1 mouse cellular context compared by ENCODE assay signal in the genomic region with DNA sequence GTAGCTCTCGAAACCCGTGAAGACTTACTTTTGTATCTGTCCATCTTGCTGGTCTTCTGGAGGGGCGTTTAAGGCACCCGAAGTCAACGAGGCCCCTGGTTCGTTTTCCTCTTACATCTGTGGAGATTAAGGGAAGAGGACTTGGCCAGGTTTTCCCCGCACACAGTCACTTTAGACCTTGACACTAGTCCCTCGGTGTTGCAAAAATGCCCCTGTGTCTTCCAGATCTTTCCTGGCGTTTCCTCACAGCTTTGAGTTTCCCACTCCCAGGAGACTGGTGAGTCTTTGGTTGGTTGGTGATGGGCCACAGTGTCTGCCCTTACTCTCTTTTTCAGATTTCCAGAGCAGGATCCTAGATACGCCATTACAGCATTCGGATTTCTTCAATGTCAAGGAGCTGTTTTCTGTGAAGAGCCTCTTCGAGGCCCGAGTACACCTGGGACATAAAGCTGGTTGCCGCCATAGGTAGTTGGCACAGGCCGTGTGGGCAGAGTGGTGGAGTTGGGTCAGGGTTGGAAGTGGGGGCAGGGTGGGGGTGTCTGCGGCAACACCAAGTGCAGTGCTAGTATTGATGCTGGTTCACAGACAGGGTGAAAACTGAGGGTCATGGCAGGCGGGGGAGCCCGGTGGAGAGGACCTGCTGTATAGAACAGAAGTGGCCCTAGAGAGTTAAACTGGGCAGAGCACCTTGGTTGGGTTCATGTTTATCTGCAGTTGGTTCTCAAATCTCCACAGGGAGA.
TF ChIP-seq lines count a peak whose summit lies in the region.

No protein-coding gene starts in this region.

TF ChIP-seq in CH12.LX, 34 proteins besides CTCF, POLR2A, EP300 and RAD21:
- TF ChIP-seq JUN (IDR thresholded peaks at IDR 0.05; ENCODE audit: insufficient read depth, low read depth, low read length) (no peak), ZNF384 (IDR thresholded peaks at IDR 0.05; ENCODE audit: low read depth, low read length) (no peak), TBP (conservative IDR thresholded peaks at IDR 0.05; ENCODE audit: low read depth, low read length) (no peak), MAX (IDR thresholded peaks at IDR 0.05; ENCODE audit: low read length) (no peak), ETS1 (conservative IDR thresholded peaks at IDR 0.05; ENCODE audit: low read depth, low read length) (no peak), BHLHE40 (IDR thresholded peaks at IDR 0.05; ENCODE audit: low read depth, low read length) (no peak), KAT2A (IDR thresholded peaks at IDR 0.05; ENCODE audit: insufficient replicate concordance, low read length) (no peak), NELFE (IDR thresholded peaks at IDR 0.05; ENCODE audit: low read depth, low read length) (no peak), USF2 (conservative IDR thresholded peaks at IDR 0.05; ENCODE audit: low read depth, low read length) (no peak), MAFK (IDR thresholded peaks at IDR 0.05; ENCODE audit: insufficient replicate concordance, low read length) (no peak), GABPA (IDR thresholded peaks at IDR 0.05; ENCODE audit: insufficient replicate concordance, low read depth, low read length) (no peak), USF1 (IDR thresholded peaks at IDR 0.05; ENCODE audit: low read depth, low read length) (no peak), NRF1 (IDR thresholded peaks at IDR 0.05; ENCODE audit: low read depth, low read length) (no peak)
TF ChIP-seq in CH12.LX: peak in this region for 0.
